Mouse (Mus musculus) liver, postnatal 0 days (tissue): ENCODE data around the gene Bcl2l10. TPM values are rescaled to one million over a fixed set of nuclear protein-coding genes. Genes with fewer than 3 reads are reported as not detected.

Experiments
- ATAC-seq: fragments of 200-750 bp; cut with Nextera tagmentation; 2 replicates; pipeline ENCODE4 v1.8.0; 2017; ENCODE audit warnings: mild to moderate bottlenecking, moderate library complexity
- DNase-seq: peaks from one replicate; pipeline ENCODE4 v3.0.0-alpha.2; 2016
- H3K27ac ChIP-seq: fragments of 300-500 bp; sonication (generic); 2 replicates; pipeline ENCODE4 v1.5.1; 2014; ENCODE audit warnings: antibody characterized with exemption, moderate library complexity, mild to moderate bottlenecking, low read depth
- H3K27me3 ChIP-seq: fragments of 300-500 bp; sonication (generic); 2 replicates; pipeline ENCODE4 v1.6.1; 2014; ENCODE audit warnings: low read length, control low read depth, mixed read lengths; ENCODE audit not compliant: insufficient read depth
- H3K36me3 ChIP-seq: fragments of 300-500 bp; sonication (generic); replicated peaks from 2 replicates; pipeline ENCODE4 v1.6.1; 2014; ENCODE audit warnings: mild to moderate bottlenecking, control low read depth, low read length, moderate library complexity, mixed read lengths; ENCODE audit not compliant: insufficient read depth
- H3K4me1 ChIP-seq: fragments of 300-500 bp; sonication (generic); 2 replicates; pipeline ENCODE4 v1.6.1; 2014; ENCODE audit warnings: antibody characterized with exemption, mild to moderate bottlenecking, control low read depth; ENCODE audit not compliant: insufficient read depth
- H3K4me2 ChIP-seq: fragments of 300-500 bp; sonication (generic); 2 replicates; pipeline ENCODE4 v1.6.1; 2014; ENCODE audit warnings: low read depth, mild to moderate bottlenecking, low read length, moderate library complexity, mixed read lengths
- H3K4me3 ChIP-seq: fragments of 300-500 bp; sonication (generic); 2 replicates; pipeline ENCODE4 v1.5.1; 2014; ENCODE audit warnings: low read depth, low read length
- H3K9ac ChIP-seq: fragments of 300-500 bp; sonication (generic); replicated peaks from 2 replicates; pipeline ENCODE4 v1.6.1; 2014; ENCODE audit warnings: mild to moderate bottlenecking, moderate library complexity
- H3K9me3 ChIP-seq: fragments of 300-500 bp; sonication (generic); 2 replicates; pipeline ENCODE4 v1.6.1; 2016; ENCODE audit warnings: mild to moderate bottlenecking, control low read depth, low read length, mixed read lengths
- CTCF ChIP-seq: sonication (generic); IDR thresholded peaks from 2 replicates; pipeline ENCODE4 v1.5.1; 2016; ENCODE audit warnings: antibody characterized with exemption, low read depth
- EP300 ChIP-seq: IDR thresholded peaks from 2 replicates; pipeline ENCODE4 v1.6.1; 2016; ENCODE audit warnings: antibody characterized with exemption, low read depth, mild to moderate bottlenecking
- WGBS: fragments of 180-500 bp; shearing (Covaris S2); extraction: QIAGEN DNeasy Blood & Tissue Kit; methylation state at CpG from one replicate; pipeline ENCODE4 v1.1.7; 2014; ENCODE audit not compliant: insufficient replicate concordance; 5-methylcytosine and 5-hydroxymethylcytosine counted together
- polyA plus RNA-seq: library from polyadenylated mRNA; unstranded; fragments of >200 nt; fragmentation: Nextera tagmentation; extraction: Ambion mirVana; gene quantifications from 2 replicates; pipeline ENCODE4 v1.2.1, GENCODE M21; 2015

The Bcl2l10 gene
- polyA plus RNA-seq, 1 experiment from 2014 or later = not detected

DNA sequence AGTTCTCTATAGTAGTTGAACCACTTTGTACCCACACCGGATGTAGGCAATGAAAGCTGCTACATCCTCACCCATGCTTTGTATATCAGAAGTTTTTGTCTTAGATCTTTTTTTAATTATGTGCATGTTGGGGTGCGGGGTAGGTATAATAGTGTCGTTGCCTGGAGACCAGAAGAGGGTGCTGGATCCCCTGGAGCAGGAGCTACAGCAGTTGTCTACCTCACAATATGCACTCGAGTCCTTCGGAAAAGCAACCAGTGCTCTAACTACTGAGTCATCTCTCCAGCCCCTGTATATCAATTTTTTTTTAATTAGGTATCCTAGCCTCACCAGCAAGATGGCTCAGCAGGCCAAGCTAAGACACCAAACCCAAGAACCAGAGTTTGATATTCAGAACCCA is 40.5 kb upstream of the Bcl2l10 start:
- H3K4me2 ChIP-seq = no peak overlapping the region
- no peaks in the 10 kb centered on the region for H3K36me3 ChIP-seq
- 85% methylated on average over 5 of the region's 5 CpGs for WGBS
- no peak overlapping the region for H3K4me3 ChIP-seq
- ATAC-seq = no peak
- no peak overlapping the region for H3K27ac ChIP-seq
- no peak for DNase-seq
- no peak overlapping the region for H3K9ac ChIP-seq
- no peak for TF ChIP-seq CTCF
- no peak for TF ChIP-seq EP300
- no peaks in the 10 kb centered on the region for H3K27me3 ChIP-seq
- H3K4me1 ChIP-seq = no peaks in the 10 kb centered on the region
- no peaks in the 10 kb centered on the region for H3K9me3 ChIP-seq

DNA sequence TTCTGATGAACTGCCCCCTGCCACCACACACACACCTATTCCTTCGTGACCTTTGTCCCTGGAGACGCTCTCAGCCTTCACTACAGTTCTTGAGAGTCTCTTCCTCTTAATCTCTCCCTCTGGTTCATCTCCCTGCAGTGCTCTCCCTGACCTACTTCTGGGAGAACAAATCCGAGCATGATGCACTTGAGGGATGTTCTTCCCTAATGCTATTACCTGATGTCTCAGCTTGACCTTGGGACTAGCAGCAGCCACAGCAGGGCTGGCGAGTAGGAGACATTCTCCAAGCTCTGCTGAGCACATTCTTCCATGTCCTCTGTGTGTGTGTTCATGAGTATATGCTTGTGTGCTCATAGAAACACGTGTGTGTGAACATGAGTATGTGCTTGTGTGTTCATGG is 38.9 kb upstream of the Bcl2l10 start:
- Histone ChIP-seq H3K4me2 (no peak overlapping the region), H3K9ac (no peak overlapping the region), H3K36me3 (no peaks in the 10 kb centered on the region), H3K9me3 (no peaks in the 10 kb centered on the region), H3K27ac (no peak overlapping the region), H3K4me1 (no peaks in the 10 kb centered on the region), H3K4me3 (no peak overlapping the region), H3K27me3 (no peaks in the 10 kb centered on the region)
- TF ChIP-seq CTCF (no peak), EP300 (no peak)
- no peak for ATAC-seq
- DNase-seq = no peak
- WGBS = 50% methylated on average over 5 of the region's 5 CpGs

DNA sequence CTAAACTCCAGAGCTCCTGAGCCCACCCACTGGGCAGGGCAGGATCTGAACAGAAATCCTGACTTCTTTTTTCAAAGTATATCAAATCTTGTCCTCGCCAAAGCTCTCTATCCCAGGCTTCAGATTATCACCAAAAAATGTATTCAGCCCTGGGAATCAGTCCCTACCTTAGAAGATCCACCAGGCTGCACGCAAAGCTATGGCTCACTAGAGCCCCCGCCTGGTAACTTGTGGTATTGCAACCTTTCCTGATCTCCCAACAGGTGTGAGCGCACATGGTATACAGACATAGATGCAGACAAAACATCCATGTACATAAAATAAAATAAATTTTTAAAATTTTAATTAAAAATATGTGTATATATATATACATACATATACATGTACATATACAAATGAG is 35.5 kb upstream of the Bcl2l10 start:
- Histone ChIP-seq H3K9me3 (no peaks in the 10 kb centered on the region), H3K36me3 (no peaks in the 10 kb centered on the region), H3K9ac (no peak overlapping the region), H3K27me3 (0 out of 2 replicates have a peak, but pooled peaks cover 3% of the 10 kb centered on the region), H3K4me1 (peaks cover 7% of the 10 kb centered on the region; the same call in 1 of the 2 replicates), H3K27ac (no peak overlapping the region), H3K4me2 (no peak overlapping the region), H3K4me3 (no peak overlapping the region)
- DNase-seq (peak; percentile 83), ATAC-seq (no peak)
- peak; percentile 87 for TF ChIP-seq CTCF
- no peak for TF ChIP-seq EP300
- WGBS = 22% methylated on average over 4 of the region's 4 CpGs

DNA sequence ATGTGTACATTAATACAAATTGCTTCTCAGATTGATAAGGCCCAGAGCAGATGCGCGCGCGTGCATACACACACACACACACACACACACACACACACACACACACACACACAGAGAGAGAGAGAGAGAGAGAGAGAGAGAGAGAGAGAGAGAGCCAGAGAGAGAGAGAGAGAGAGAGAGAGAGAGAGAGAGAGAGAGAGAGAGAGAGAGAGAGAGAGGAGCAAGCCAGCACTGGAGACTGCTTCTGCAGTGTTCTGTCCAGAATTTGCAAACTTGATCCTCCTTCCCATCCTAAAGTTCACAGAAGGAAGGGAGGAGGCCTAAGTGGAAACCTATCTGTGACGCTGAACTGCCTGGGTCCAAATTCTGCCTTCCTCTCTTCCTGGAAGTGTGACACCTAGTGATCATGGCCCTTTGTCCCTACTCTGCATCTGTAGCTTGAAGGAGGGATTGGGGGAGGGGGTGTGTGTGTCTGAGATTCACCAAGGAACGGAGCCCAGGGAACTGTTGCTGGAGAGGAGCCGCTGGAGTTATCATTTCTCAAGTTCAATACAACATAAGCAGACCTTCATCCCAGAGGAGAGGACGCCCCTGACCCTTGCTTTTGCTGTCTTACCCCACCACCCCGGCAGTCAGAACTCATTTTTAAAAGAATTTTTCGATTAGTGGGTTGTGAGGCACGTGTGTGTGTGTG is 34.3 kb upstream of the Bcl2l10 start:
- WGBS = 40% methylated on average over 11 of the region's 11 CpGs
- H3K4me2 ChIP-seq = peak overlapping the region; percentile 88
- no peak overlapping the region for H3K9ac ChIP-seq
- no peaks in the 10 kb centered on the region for H3K36me3 ChIP-seq
- no peak overlapping the region for H3K27ac ChIP-seq
- H3K27me3 ChIP-seq = 0 out of 2 replicates have a peak, but pooled peaks cover 3% of the 10 kb centered on the region
- no peaks in the 10 kb centered on the region for H3K9me3 ChIP-seq
- peaks cover 7% of the 10 kb centered on the region; the same call in 1 of the 2 replicates for H3K4me1 ChIP-seq
- H3K4me3 ChIP-seq = peak overlapping the region; percentile 61; the same call in 1 of the 2 replicates
- TF ChIP-seq EP300 (no peak), CTCF (no peak)
- DNase-seq (no peak), ATAC-seq (no peak)

DNA sequence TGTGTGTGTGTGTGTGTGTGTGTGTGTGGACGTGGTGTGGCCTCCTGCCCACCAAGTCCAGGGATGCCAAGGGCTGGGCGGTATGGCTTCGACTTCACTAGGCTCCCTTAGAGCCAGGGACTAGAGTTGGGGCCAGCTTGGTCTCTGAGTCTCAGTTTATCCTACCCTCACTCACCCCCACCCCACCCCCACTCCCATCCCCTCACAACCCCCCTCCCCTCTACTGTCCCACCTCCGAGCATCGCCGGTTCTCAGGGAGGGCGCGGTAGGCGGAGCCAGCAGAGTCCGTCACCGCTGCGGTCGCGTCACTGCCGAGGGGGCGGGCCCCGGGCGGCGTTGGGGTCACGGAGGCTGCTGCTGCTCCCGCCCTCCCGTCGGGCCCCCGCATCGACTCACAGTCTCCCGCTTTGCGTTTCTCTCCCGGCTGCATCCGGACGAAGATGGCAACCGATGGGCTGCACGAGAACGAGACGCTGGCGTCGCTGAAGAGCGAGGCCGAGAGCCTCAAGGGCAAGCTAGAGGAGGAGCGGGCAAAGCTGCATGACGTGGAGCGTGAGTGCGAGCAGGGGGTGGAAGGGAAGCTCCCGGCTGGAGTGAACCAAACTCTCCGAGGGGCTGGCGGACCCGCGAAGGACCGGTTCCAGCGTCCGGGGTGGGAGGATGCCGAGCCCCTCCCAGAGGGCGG is 33.6 kb upstream of the Bcl2l10 start:
- Histone ChIP-seq H3K27me3 (0 out of 2 replicates have a peak, but pooled peaks cover 3% of the 10 kb centered on the region), H3K4me2 (peak overlapping the region; percentile 88), H3K4me3 (peak overlapping the region; percentile 61), H3K27ac (no peak overlapping the region), H3K4me1 (peaks cover 7% of the 10 kb centered on the region; the same call in 1 of the 2 replicates), H3K9me3 (no peaks in the 10 kb centered on the region), H3K36me3 (no peaks in the 10 kb centered on the region), H3K9ac (peak overlapping the region; percentile 62)
- DNase-seq (peak; percentile 74), ATAC-seq (peak; percentile 72)
- no peak for TF ChIP-seq CTCF
- no peak for TF ChIP-seq EP300
- under 1% methylated on average over 47 of the region's 52 CpGs for WGBS

DNA sequence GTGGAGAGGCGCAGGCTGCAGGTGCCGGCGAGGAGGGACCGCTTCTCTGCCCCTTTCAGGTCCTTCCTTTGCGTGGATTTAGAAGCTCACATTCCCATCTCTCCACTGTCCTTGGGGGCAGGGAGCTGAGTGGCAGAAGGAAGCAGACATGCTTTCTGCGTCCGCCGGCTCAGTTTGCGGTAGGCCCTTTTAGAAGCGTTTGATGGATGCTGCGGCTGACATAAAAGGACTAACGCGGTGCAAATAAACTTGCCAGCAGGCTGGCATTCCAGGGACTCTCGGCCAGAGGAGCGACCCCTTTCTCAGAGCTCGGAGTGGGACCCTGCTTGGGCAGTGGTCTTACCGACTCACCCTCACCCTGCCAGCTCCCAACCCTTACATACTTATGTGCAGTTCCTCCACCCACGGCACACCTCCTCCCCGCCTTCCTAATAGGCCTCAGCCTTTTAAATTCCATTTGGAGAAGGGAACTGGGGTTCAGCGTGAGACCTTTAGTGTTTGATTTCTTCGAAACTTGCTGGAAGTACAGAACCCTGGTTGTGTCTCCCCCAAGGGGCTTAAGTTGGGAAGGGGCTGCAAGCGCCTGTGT is 32.9 kb upstream of the Bcl2l10 start:
- Histone ChIP-seq H3K27me3 (0 out of 2 replicates have a peak, but pooled peaks cover 3% of the 10 kb centered on the region), H3K9ac (peak overlapping the region; percentile 62), H3K4me2 (peak overlapping the region; percentile 88), H3K36me3 (no peaks in the 10 kb centered on the region), H3K4me1 (peaks cover 7% of the 10 kb centered on the region; the same call in 1 of the 2 replicates), H3K4me3 (peak overlapping the region; percentile 61), H3K27ac (no peak overlapping the region), H3K9me3 (no peaks in the 10 kb centered on the region)
- 10% methylated on average over 22 of the region's 22 CpGs for WGBS
- no peak for ATAC-seq
- TF ChIP-seq EP300 (no peak), CTCF (no peak)
- no peak for DNase-seq
